In the genomic region with DNA sequence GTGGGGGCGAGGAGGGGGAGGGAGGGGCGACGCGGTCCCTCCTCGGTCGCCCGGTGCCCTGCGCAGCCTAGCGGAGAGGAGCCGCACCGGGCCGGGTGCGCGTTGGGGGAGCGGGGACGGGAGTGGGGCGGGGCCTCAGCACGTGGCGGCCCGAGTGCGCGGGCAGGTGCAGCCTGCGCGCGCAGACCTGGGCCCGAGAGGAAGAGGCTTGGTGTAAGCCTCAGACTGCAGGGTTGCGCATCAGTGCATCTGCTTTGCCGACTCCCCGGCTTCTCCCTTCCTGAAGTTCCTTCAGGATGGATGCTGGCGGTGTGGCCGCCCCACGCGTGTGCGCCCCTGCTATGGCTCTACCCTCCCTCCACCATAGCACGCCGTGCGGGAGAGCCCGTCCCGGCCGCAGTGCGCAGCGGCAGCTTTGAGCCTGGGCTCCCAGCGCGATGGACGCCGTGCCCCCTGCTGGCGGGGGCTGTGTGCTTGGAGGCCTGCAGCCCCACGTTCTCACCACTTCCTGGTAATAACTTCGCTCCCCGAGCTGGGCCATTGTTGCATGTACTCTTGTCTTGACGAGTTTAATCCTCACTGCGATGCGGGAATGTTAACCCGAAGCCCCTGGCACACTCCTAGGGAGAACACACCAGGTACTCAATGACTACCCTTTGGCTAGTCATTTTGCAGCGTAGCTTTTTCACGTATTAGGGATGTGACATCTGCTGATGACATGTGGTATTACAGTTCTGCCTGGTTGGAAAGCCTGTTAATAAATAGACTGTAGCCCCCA, we compare ENCODE assay signal across 8 mouse cellular contexts. TPM values are rescaled to one million over a fixed set of nuclear protein-coding genes. Genes with fewer than 3 reads are reported as not detected.
A peak's percentile ranks its signal among the peaks of the same experiment; 100 is the strongest.
DNase-seq lines count a peak whose midpoint lies in the region; ATAC-seq and TF ChIP-seq lines count a peak whose summit lies in the region.

A gene (minus strand): TSS at position 103 of the 778 bp plus-strand sequence.

- peak within 1 kb of the TSS; percentile 79 for H3K9ac ChIP-seq in forebrain, postnatal 0 days
- H3K9ac ChIP-seq in lung, embryonic 14.5 days: peak within 1 kb of the TSS; percentile 79

- no peaks in the 10 kb centered on the region for H3K9me3 ChIP-seq in forebrain, postnatal 0 days (ENCODE audit: low read length)
- H3K9me3 ChIP-seq in lung, embryonic 14.5 days (ENCODE audit: low read depth, low read length): no peaks in the 10 kb centered on the region

- under 1% methylated on average over 39 of the region's 56 CpGs for WGBS in cerebellum, adult 2 months
- WGBS in forebrain, postnatal 0 days: 4% methylated on average over 47 of the region's 56 CpGs
- WGBS in lung, embryonic 14.5 days: under 1% methylated on average over 51 of the region's 56 CpGs
- under 1% methylated on average over 56 of the region's 56 CpGs for WGBS in thymus, adult 2 months

- no peak for TF ChIP-seq POLR2A in cerebellum, adult 2 months (IDR thresholded peaks at IDR 0.05; ENCODE audit: borderline replicate concordance, insufficient read depth, low read length)
- TF ChIP-seq POLR2A in thymus, adult 2 months (IDR thresholded peaks at IDR 0.05; ENCODE audit: control insufficient read depth, extremely low read depth, insufficient read depth, low read length, poor library complexity): no peak; the same call in 1 of the 2 replicates

- TF ChIP-seq CTCF in cerebellum, adult 2 months (IDR thresholded peaks at IDR 0.05; ENCODE audit: borderline replicate concordance, insufficient read depth, low read depth, low read length): peak; percentile 33
- TF ChIP-seq CTCF in forebrain, postnatal 0 days (IDR thresholded peaks at IDR 0.05; ENCODE audit: low read depth): peak; percentile 86
- peak; percentile 73 for TF ChIP-seq CTCF in lung, embryonic 14.5 days (IDR thresholded peaks at IDR 0.05; ENCODE audit: low read depth)
- TF ChIP-seq CTCF in thymus, adult 2 months (IDR thresholded peaks at IDR 0.05; ENCODE audit: borderline replicate concordance, control insufficient read depth, extremely low read depth, insufficient read depth, low read length, poor library complexity): peak; percentile 95

- H3K36me3 ChIP-seq in forebrain, postnatal 0 days (ENCODE audit: insufficient read depth): no peaks in the 10 kb centered on the region
- no peaks in the 10 kb centered on the region for H3K36me3 ChIP-seq in lung, embryonic 14.5 days (ENCODE audit: insufficient read depth)
- H3K36me3 ChIP-seq in thymus, adult 2 months (ENCODE audit: control insufficient read depth, insufficient read depth, low read length): no peaks in the 10 kb centered on the region

- H3K27ac ChIP-seq in cerebellum, adult 2 months (ENCODE audit: insufficient read depth, low read length): no peak within 1 kb of the TSS
- H3K27ac ChIP-seq in forebrain, postnatal 0 days (ENCODE audit: low read depth, low read length): peak within 1 kb of the TSS; percentile 95
- H3K27ac ChIP-seq in lung, embryonic 14.5 days (ENCODE audit: low read depth): peak within 1 kb of the TSS; percentile 89
- H3K27ac ChIP-seq in thymus, adult 2 months (ENCODE audit: control insufficient read depth, insufficient read depth, low read length): peak within 1 kb of the TSS; percentile 71

- peak within 1 kb of the TSS; percentile 77 for H3K4me3 ChIP-seq in cerebellum, adult 2 months (replicated peaks; ENCODE audit: insufficient read depth, low read depth, low read length)
- peak within 1 kb of the TSS; percentile 84 for H3K4me3 ChIP-seq in forebrain, postnatal 0 days (ENCODE audit: low read depth, low read length)
- H3K4me3 ChIP-seq in lung, embryonic 14.5 days (ENCODE audit: low read depth, low read length): peak within 1 kb of the TSS; percentile 64
- peak within 1 kb of the TSS; percentile 85 for H3K4me3 ChIP-seq in thymus, adult 2 months (ENCODE audit: control insufficient read depth, insufficient read depth, low read length)

- H3K4me1 ChIP-seq in cerebellum, adult 2 months (ENCODE audit: control insufficient read depth, insufficient read depth, low read length): no peaks in the 10 kb centered on the region
- H3K4me1 ChIP-seq in forebrain, postnatal 0 days (ENCODE audit: insufficient read depth): peaks cover 23% of the 10 kb centered on the region
- no peaks in the 10 kb centered on the region; the same call in 1 of the 2 replicates for H3K4me1 ChIP-seq in lung, embryonic 14.5 days (ENCODE audit: insufficient read depth)
- H3K4me1 ChIP-seq in thymus, adult 2 months (replicated peaks; ENCODE audit: control insufficient read depth, insufficient read depth, low read length): peaks cover 24% of the 10 kb centered on the region

- peak within 1 kb of the TSS; percentile 80 for H3K4me2 ChIP-seq in forebrain, postnatal 0 days (ENCODE audit: low read depth)
- peak within 1 kb of the TSS; percentile 96 for H3K4me2 ChIP-seq in lung, embryonic 14.5 days

- peak; percentile 92 for DNase-seq in Muller cell, postnatal 12 days (ENCODE audit: inconsistent ontology term)
- peak; percentile 70 to 72 for DNase-seq in cerebellum, adult 2 months
- DNase-seq in forebrain, postnatal 0 days: peak; percentile 94
- DNase-seq in heart, postnatal 4 days: peak; percentile 85
- peak; percentile 67 to 76 for DNase-seq in layer of hippocampus, adult 8-10 months (ENCODE audit: low spot score in 2 of 2)
- peak; percentile 91 for DNase-seq in lung, embryonic 14.5 days
- DNase-seq in thymus, adult 2 months: peak; percentile 95

- peak; percentile 90 for ATAC-seq in forebrain, postnatal 0 days
- peak; percentile 87 for ATAC-seq in lung, embryonic 14.5 days (ENCODE audit: insufficient read depth)
- peak; percentile 68 for ATAC-seq in neutrophil, adult 5-6 weeks (ENCODE audit: extremely low read depth, insufficient number of reproducible peaks, low FRiP score, poor library complexity, severe bottlenecking)

- H3K27me3 ChIP-seq in cerebellum, adult 2 months (ENCODE audit: control insufficient read depth, insufficient read depth, low read length): no peaks in the 10 kb centered on the region; the same call in 1 of the 2 replicates
- no peaks in the 10 kb centered on the region for H3K27me3 ChIP-seq in forebrain, postnatal 0 days (ENCODE audit: insufficient read depth, low read length)
- peaks cover 28% of the 10 kb centered on the region for H3K27me3 ChIP-seq in lung, embryonic 14.5 days (ENCODE audit: insufficient read depth, low read length)
- no peaks in the 10 kb centered on the region for H3K27me3 ChIP-seq in thymus, adult 2 months (ENCODE audit: control insufficient read depth, insufficient read depth, low read length)

RNA-seq across cellular contexts. Expression of the gene that starts here (rescaled TPM):
- 9.0 TPM in 2 replicates for polyA plus RNA-seq in cerebellum, adult 2 months (2012; rRNA removed)
- 31.3 and 31.5 TPM in 2 replicates for total RNA-seq in forebrain, postnatal 0 days (2014; rRNA removed)
- polyA plus RNA-seq in forebrain, postnatal 0 days (2015; fragmentation: Nextera tagmentation; extraction: Ambion mirVana): 12.4 and 14.6 TPM in 2 replicates
- total RNA-seq in heart, postnatal 4 days (2021): 10 to 100 TPM; 10.9 to 11.4 TPM
- total RNA-seq in layer of hippocampus, adult 8-10 months (2022): 10 to 100 TPM; 30.2 to 38.8 (median 34.7) TPM
- polyA plus RNA-seq in lung, embryonic 14.5 days (2014; fragmentation: Nextera tagmentation; extraction: Ambion mirVana): 14.0 and 15.3 TPM in 2 replicates
- 283 and 312 TPM in 2 replicates for total RNA-seq in neutrophil, adult 5-6 weeks (2017)
- 75.0 and 87.7 TPM in 2 replicates for polyA plus RNA-seq in thymus, adult 2 months (2012; rRNA removed)

Comparison
In these comparisons a context has a peak if more than half of its experiments do, and no peak if none do; other contexts are left out.
1. CTCF ChIP-seq: peak in every context shown above with its lines; median percentile 95 in thymus, adult 2 months; 86 in forebrain, postnatal 0 days; 73 in lung, embryonic 14.5 days; 33 in cerebellum, adult 2 months.